Mouse (Mus musculus) midbrain, embryonic 11.5 days (tissue): ENCODE measurements around the gene Tmprss13. TPM values are rescaled to one million over a fixed set of nuclear protein-coding genes. Genes with fewer than 3 reads are reported as not detected.

ENCODE experiments used
- ATAC-seq: fragments of 200-750 bp; cut with Nextera tagmentation; 2 replicates; pipeline ENCODE4 v1.8.0; 2017; ENCODE audit warnings: moderate TSS enrichment, moderate library complexity; ENCODE audit not compliant: low FRiP score
- DNase-seq: peaks from one replicate; pipeline ENCODE4 v3.0.0; 2015; ENCODE audit warnings: low spot score; ENCODE audit errors: missing footprints
- H3K27ac ChIP-seq: fragments of 300-500 bp; sonication (generic); 2 replicates; pipeline ENCODE4 v1.5.1; 2014; ENCODE audit warnings: low read depth, low read length
- H3K27me3 ChIP-seq: fragments of 300-500 bp; sonication (generic); 2 replicates; pipeline ENCODE4 v1.6.1; 2014; ENCODE audit warnings: mild to moderate bottlenecking, low read length, moderate library complexity, mixed read lengths; ENCODE audit not compliant: control insufficient read depth, insufficient read depth
- H3K36me3 ChIP-seq: fragments of 300-500 bp; sonication (generic); 2 replicates; pipeline ENCODE4 v1.6.1; 2014; ENCODE audit warnings: mild to moderate bottlenecking, low read length, moderate library complexity, mixed read lengths; ENCODE audit not compliant: control insufficient read depth, insufficient read depth
- H3K4me1 ChIP-seq: fragments of 300-500 bp; sonication (generic); 2 replicates; pipeline ENCODE4 v1.6.1; 2014; ENCODE audit warnings: low read length; ENCODE audit not compliant: control insufficient read depth, insufficient read depth
- H3K4me2 ChIP-seq: fragments of 300-500 bp; sonication (generic); 2 replicates; pipeline ENCODE4 v1.6.1; 2014; ENCODE audit warnings: mild to moderate bottlenecking, moderate library complexity
- H3K4me3 ChIP-seq: fragments of 300-500 bp; sonication (generic); 2 replicates; pipeline ENCODE4 v1.5.1; 2014; ENCODE audit warnings: low read depth, low read length
- H3K9ac ChIP-seq: fragments of 300-500 bp; sonication (generic); 2 replicates; pipeline ENCODE4 v1.6.1; 2014; ENCODE audit warnings: low read length
- H3K9me3 ChIP-seq: fragments of 300-500 bp; sonication (generic); 2 replicates; pipeline ENCODE4 v1.6.1; 2016; ENCODE audit warnings: low read length; ENCODE audit not compliant: control insufficient read depth
- WGBS: fragments of 180-500 bp; shearing (Covaris S2); extraction: QIAGEN DNeasy Blood & Tissue Kit; methylation state at CpG from one replicate; pipeline ENCODE4 v1.1.7; 2014; 5-methylcytosine and 5-hydroxymethylcytosine counted together
- polyA plus RNA-seq: library from polyadenylated mRNA; unstranded; fragments of >200 nt; fragmentation: Nextera tagmentation; extraction: Ambion mirVana; gene quantifications from 2 replicates; pipeline ENCODE4 v1.2.1, GENCODE M21; 2014

Gene Tmprss13
- polyA plus RNA-seq, 1 experiment from 2014 or later: not detected

DNA sequence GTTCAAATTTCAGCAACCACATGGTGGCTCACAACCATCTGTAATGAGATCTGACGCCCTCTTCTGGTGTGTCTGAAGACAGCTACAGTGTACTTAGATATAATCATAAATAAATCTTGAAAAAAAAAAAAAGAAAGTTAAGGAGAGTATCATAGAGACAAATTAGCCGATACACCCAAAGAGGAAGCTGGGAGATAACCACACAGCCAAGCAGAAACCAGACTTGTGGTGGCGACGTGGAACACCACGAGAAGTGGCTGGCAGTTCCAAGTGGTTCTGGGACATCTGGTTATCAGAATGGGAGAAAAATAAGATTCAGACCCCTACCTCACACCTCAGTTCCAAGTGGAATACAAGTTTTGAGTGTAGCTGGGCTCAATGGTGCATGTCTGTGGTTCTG, 67.8 kb downstream of the Tmprss13 start:
- Histone ChIP-seq H3K9me3 (no peaks in the 10 kb centered on the region), H3K4me2 (no peak overlapping the region), H3K4me3 (no peak overlapping the region), H3K27ac (no peak overlapping the region), H3K4me1 (no peaks in the 10 kb centered on the region), H3K36me3 (no peaks in the 10 kb centered on the region), H3K27me3 (no peaks in the 10 kb centered on the region), H3K9ac (no peak overlapping the region)
- DNase-seq (no peak), ATAC-seq (no peak)
- WGBS: 86% methylated on average over 5 of the region's 5 CpGs

DNA sequence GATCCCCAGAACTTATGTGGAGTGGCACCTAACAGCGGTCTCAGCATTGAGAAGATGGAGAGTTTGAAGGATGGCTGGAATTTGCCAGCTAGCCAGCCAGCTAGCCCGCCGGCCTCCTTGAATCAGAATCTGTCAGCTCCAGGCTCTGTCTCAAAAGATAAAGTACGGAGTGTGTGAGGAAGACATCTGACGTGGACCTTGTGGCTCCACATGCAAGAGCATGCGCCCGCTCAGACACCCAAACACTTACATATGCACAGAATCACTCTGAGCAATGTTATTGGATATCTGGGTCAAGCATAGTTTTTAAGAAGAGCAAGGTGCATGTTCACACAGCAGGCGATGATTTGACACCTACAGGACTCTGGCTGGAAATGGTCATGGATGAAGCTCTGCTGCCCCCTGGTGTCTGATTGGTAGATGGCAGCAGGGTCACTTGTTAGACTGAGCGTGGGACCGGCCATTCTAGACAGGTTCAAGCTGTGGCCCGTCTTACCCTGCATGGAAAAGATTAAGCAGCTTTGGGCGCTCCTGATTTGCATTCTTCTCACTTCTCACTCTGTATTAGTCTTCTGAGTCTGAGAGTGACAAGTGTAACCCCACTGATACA, 69.6 kb downstream of the Tmprss13 start:
- Histone ChIP-seq H3K27me3 (no peaks in the 10 kb centered on the region), H3K4me3 (no peak overlapping the region), H3K4me1 (no peaks in the 10 kb centered on the region), H3K27ac (no peak overlapping the region), H3K4me2 (no peak overlapping the region), H3K9me3 (no peaks in the 10 kb centered on the region), H3K9ac (no peak overlapping the region), H3K36me3 (peaks cover 1% of the 10 kb centered on the region; the same call in 1 of the 2 replicates)
- DNase-seq: peak; percentile 99
- 48% methylated on average over 12 of the region's 12 CpGs for WGBS
- peak; percentile 75 for ATAC-seq

DNA sequence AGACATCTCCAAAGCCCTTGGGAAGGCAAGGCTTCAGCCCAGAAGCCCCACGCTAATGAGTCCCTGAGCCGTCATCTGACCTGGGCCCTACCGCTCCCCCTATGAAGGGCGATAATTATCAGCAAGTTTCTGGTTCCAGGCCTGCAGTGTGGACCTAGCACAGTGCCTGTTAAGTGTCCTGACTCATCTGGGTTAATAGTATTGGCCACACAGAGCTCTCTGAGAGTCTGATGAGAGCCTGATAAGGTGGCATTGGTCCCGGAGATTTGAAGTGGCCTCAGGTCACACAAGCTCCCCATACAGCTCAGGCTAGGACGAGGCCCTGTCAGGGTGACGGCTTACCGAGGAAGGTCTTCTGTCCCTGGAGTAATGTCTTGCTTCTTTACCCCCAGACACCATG, 70.7 kb downstream of the Tmprss13 start:
- H3K27ac ChIP-seq: no peak overlapping the region
- H3K4me1 ChIP-seq: no peaks in the 10 kb centered on the region
- no peak for DNase-seq
- peaks cover 4% of the 10 kb centered on the region; the same call in 1 of the 2 replicates for H3K36me3 ChIP-seq
- no peak overlapping the region for H3K4me3 ChIP-seq
- no peaks in the 10 kb centered on the region for H3K9me3 ChIP-seq
- WGBS: 87% methylated on average over 8 of the region's 8 CpGs
- no peak for ATAC-seq
- no peaks in the 10 kb centered on the region for H3K27me3 ChIP-seq
- no peak overlapping the region for H3K9ac ChIP-seq
- H3K4me2 ChIP-seq: no peak overlapping the region

DNA sequence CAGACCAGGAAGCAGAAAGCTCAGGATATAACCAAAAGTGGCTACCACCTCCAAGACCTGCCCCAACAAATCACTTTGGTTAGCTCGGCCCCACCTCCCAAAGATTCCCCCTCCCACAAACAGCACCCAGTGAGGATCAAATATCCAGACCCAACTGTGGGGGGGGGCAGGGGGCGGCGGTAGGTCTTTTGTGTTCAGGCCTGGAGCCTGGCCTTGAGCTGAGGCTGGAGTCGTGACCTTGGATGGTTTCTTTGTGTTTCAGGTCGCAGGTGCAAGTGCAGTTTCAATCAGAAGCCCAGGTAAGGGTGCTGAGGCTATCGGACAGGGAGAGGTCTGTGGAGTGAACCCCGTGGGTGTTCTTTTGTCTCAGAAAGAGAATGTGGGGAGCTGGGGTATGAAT, 72.4 kb downstream of the Tmprss13 start:
- DNase-seq (no peak), ATAC-seq (no peak)
- no peaks in the 10 kb centered on the region for H3K27me3 ChIP-seq
- H3K9me3 ChIP-seq: no peaks in the 10 kb centered on the region
- WGBS: 80% methylated on average over 7 of the region's 7 CpGs
- no peak overlapping the region for H3K4me2 ChIP-seq
- no peaks in the 10 kb centered on the region for H3K4me1 ChIP-seq
- peaks cover 4% of the 10 kb centered on the region; the same call in 1 of the 2 replicates for H3K36me3 ChIP-seq
- no peak overlapping the region for H3K9ac ChIP-seq
- no peak overlapping the region for H3K27ac ChIP-seq
- no peak overlapping the region for H3K4me3 ChIP-seq

DNA sequence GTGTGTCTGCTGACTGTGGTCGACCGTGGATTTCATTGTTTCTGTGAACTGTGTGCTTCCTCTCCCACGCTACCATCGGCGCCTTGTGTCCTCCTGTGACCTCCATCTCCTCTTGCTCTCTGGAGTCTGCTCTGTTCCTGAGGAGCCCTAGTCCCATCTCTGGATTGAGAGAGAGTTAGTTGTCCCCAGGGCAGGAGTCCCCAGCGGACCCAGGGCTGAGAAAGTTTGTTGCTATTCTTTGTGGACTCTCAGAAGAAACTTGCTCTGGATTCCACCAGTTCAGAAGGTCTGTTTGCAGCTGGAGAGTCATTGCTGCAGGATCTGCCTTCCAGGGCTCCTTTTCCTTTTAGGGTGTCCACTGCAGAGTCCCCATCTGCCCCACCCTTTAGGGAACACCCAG, 76.3 kb downstream of the Tmprss13 start:
- H3K36me3 ChIP-seq: peaks cover 4% of the 10 kb centered on the region; the same call in 1 of the 2 replicates
- H3K27me3 ChIP-seq: no peaks in the 10 kb centered on the region
- no peak overlapping the region for H3K27ac ChIP-seq
- 94% methylated on average over 6 of the region's 6 CpGs for WGBS
- H3K4me3 ChIP-seq: no peak overlapping the region
- no peak for ATAC-seq
- H3K9me3 ChIP-seq: no peaks in the 10 kb centered on the region
- H3K9ac ChIP-seq: no peak overlapping the region
- no peak overlapping the region for H3K4me2 ChIP-seq
- DNase-seq: no peak
- no peaks in the 10 kb centered on the region for H3K4me1 ChIP-seq

DNA sequence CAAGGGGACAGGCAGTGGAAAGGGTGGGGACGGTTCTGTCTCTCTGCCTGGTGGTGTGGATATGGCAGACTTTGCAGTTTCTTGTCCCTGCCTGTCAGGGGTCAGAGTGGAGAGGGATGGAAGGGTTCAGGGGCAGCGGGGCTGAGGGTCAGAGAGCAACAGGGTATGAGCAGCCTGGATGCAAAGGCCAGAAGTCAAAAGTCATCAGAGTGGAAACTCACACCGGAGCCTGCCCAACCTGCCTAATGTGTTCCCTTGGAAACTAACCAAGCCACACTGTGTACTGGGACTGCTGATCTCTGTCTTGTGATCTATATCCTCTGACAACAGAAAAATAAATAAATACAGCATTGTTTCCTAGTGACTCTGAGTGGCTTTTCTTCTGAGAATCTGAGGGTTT, 76.9 kb downstream of the Tmprss13 start:
- Histone ChIP-seq H3K4me3 (no peak overlapping the region), H3K27ac (no peak overlapping the region), H3K9me3 (no peaks in the 10 kb centered on the region), H3K4me1 (no peaks in the 10 kb centered on the region), H3K4me2 (no peak overlapping the region), H3K9ac (no peak overlapping the region), H3K27me3 (no peaks in the 10 kb centered on the region), H3K36me3 (peaks cover 4% of the 10 kb centered on the region; the same call in 1 of the 2 replicates)
- no peak for DNase-seq
- 73% methylated on average over 3 of the region's 3 CpGs for WGBS
- ATAC-seq: no peak

Other genes with a start within 250 kb of the Tmprss13 start
- 0.31 TPM in 1 of 2 replicates, not detected in the other for gene Jaml, start 239.9 kb upstream of the Tmprss13 start, polyA plus RNA-seq
- gene Scn2b, start 201.3 kb upstream of the Tmprss13 start, polyA plus RNA-seq: 3.4 and 3.5 TPM in 2 replicates
- gene Scn4b, start 180.7 kb upstream of the Tmprss13 start, polyA plus RNA-seq: 0.03 and 0.08 TPM in 2 replicates
- not detected in 2 replicates for gene BC049352, start 137.1 kb upstream of the Tmprss13 start, polyA plus RNA-seq
- gene Tmprss4, start 115.0 kb upstream of the Tmprss13 start, polyA plus RNA-seq: not detected in 2 replicates
- 0.79 and 1.3 TPM in 2 replicates for gene Il10ra, start 50.0 kb upstream of the Tmprss13 start, polyA plus RNA-seq
- gene Fxyd6, start 51.1 kb downstream of the Tmprss13 start, polyA plus RNA-seq: 123 and 129 TPM in 2 replicates
- 1.00 and 1.5 TPM in 2 replicates for gene Fxyd2, start 80.6 kb downstream of the Tmprss13 start, polyA plus RNA-seq
- gene Dscaml1, start 107.5 kb downstream of the Tmprss13 start, polyA plus RNA-seq: 0.74 and 0.86 TPM in 2 replicates